Mouse (Mus musculus) bone marrow, adult 2 months (tissue): ENCODE results near the gene Zfp184. TPM values are rescaled to one million over a fixed set of nuclear protein-coding genes. Genes with fewer than 3 reads are reported as not detected.

Source experiments
- H3K27ac ChIP-seq: fragments of 200-500 bp; 2 replicates; pipeline ENCODE4 v1.5.1; 2012; ENCODE audit warnings: low read depth, mild to moderate bottlenecking, control low read depth, inconsistent platforms, low read length; ENCODE audit not compliant: control insufficient read depth, poor library complexity, insufficient read depth
- H3K4me1 ChIP-seq: fragments of 200-500 bp; 2 replicates; pipeline ENCODE4 v1.6.1; 2011; ENCODE audit warnings: low read length; ENCODE audit not compliant: control insufficient read depth, insufficient read depth
- H3K4me3 ChIP-seq: fragments of 200-500 bp; replicated peaks from 2 replicates; pipeline ENCODE3; 2011; ENCODE audit warnings: mild to moderate bottlenecking, low read depth, low read length, control low read depth; ENCODE audit not compliant: control insufficient read depth
- CTCF ChIP-seq: fragments of 200-500 bp; IDR thresholded peaks from 2 replicates; pipeline ENCODE4 v1.5.1; 2011; ENCODE audit warnings: low read length, control low read depth; ENCODE audit not compliant: control insufficient read depth, insufficient read depth
- POLR2A ChIP-seq: fragments of 200-500 bp; IDR thresholded peaks from 2 replicates; pipeline ENCODE4 v1.6.1; 2011; ENCODE audit warnings: low read depth, mild to moderate bottlenecking, control low read depth, low read length, borderline replicate concordance; ENCODE audit not compliant: control insufficient read depth
- WGBS: fragments of 180-500 bp; shearing (Covaris S2); methylation state at CpG from one replicate; pipeline ENCODE4 v1.1.7; 2018; 5-methylcytosine and 5-hydroxymethylcytosine counted together
- polyA plus RNA-seq: library from polyadenylated mRNA; stranded (reverse); fragments of >200 nt; gene quantifications from 2 replicates; pipeline ENCODE4 v1.2.4, GENCODE M21; 2011; ENCODE audit warnings: low replicate concordance; ENCODE audit not compliant: missing spikeins, insufficient read depth, insufficient read length

Zfp184 gene
- polyA plus RNA-seq, 1 experiment: 2.5 TPM

DNA sequence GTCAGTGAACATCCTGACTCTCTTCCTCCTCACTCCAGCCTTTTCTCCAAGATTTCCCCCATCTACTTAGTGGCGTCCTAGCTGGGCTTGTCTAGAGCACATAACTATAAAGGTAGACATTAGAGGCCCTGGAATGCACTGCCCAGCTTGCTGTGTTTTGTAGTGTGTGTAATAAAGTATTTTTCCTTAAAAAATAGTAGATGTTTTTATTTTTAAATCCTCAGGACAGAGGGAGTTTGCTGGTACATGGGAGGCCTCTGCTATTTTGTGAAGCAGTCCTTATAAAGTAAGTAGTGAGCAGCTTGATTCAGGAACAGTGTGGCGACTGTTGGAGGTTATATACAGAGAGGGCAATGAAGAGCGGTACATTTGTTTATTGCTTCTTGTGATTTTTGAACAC lies 63.8 kb downstream of the Zfp184 start:
- H3K27ac ChIP-seq: no peak overlapping the region
- TF ChIP-seq CTCF (no peak), POLR2A (no peak)
- WGBS: 87% methylated on average over 3 of the region's 3 CpGs
- peaks cover 2% of the 10 kb centered on the region; the same call in 1 of the 2 replicates for H3K4me1 ChIP-seq
- H3K4me3 ChIP-seq: no peak overlapping the region

DNA sequence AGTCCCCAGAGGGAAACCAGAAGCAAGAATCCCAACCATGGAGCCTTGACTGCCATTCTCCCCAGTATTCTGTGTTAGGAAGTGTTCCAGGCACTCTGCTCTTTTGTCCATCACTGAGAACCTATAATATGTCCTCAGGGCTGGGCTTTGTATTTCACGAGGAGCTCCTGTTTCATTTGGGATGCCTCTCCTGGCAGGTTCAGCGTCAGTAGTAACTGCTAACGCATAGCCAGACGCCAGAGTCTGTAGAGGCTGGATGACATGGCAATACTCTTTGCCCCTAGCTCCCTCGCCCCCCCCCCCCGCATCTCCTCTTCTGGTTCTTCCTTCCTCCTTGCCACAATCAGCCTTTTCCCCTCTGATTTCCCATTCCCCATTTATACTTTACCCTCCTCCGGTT lies 64.7 kb downstream of the Zfp184 start, which contains the start of gene Prss16:
Gene Prss16, minus strand, starts transcription at position 101 of the 400 bp plus-strand sequence.
- TF ChIP-seq POLR2A (no peak), CTCF (no peak)
- no peak within 1 kb of the TSS for H3K27ac ChIP-seq
- 8% methylated on average over 7 of the region's 7 CpGs for WGBS
- no peak within 1 kb of the TSS for H3K4me3 ChIP-seq
- H3K4me1 ChIP-seq: peaks cover 2% of the 10 kb centered on the region; the same call in 1 of the 2 replicates

Other genes with a start within 250 kb of the Zfp184 start
- gene Olfr1359, start 247.0 kb upstream of the Zfp184 start, polyA plus RNA-seq: not detected in 2 replicates
- gene Hist1h2bl, start 229.0 kb upstream of the Zfp184 start, polyA plus RNA-seq: 28.9 and 65.7 TPM in 2 replicates
- 19.2 and 21.1 TPM in 2 replicates for gene Hist1h2ai, start 228.7 kb upstream of the Zfp184 start, polyA plus RNA-seq
- 49.7 and 178 TPM in 2 replicates for gene Hist1h3h, start 227.4 kb upstream of the Zfp184 start, polyA plus RNA-seq
- 19.6 and 68.6 TPM in 2 replicates for gene Hist1h2bm, start 223.1 kb upstream of the Zfp184 start, polyA plus RNA-seq
- 47.4 and 58.6 TPM in 2 replicates for gene Hist1h4j, start 210.0 kb upstream of the Zfp184 start, polyA plus RNA-seq
- 358 and 477 TPM in 2 replicates for gene Hist1h4k, start 194.6 kb upstream of the Zfp184 start, polyA plus RNA-seq
- gene Hist1h2ak, start 191.3 kb upstream of the Zfp184 start, polyA plus RNA-seq: 25.2 and 61.7 TPM in 2 replicates
- gene Hist1h2bn, start 191.0 kb upstream of the Zfp184 start, polyA plus RNA-seq: 98.2 and 195 TPM in 2 replicates
- gene Hist1h1b, start 164.5 kb upstream of the Zfp184 start, polyA plus RNA-seq: 99.1 and 123 TPM in 2 replicates
- 34.1 TPM in 1 of 2 replicates, not detected in the other for gene Hist1h3i, start 161.7 kb upstream of the Zfp184 start, polyA plus RNA-seq
- gene Hist1h2an, start 157.9 kb upstream of the Zfp184 start, polyA plus RNA-seq: 14.9 and 15.3 TPM in 2 replicates
- 31.5 and 33.4 TPM in 2 replicates for gene Hist1h2bp, start 157.6 kb upstream of the Zfp184 start, polyA plus RNA-seq
- gene Hist1h2bq, start 134.9 kb upstream of the Zfp184 start, polyA plus RNA-seq: 27.5 and 42.9 TPM in 2 replicates
- 5.1 TPM in 1 of 2 replicates, not detected in the other for gene Hist1h2ao, start 134.6 kb upstream of the Zfp184 start, polyA plus RNA-seq
- gene Hist1h4m, start 133.3 kb upstream of the Zfp184 start, polyA plus RNA-seq: 157 and 288 TPM in 2 replicates
- 79.8 and 313 TPM in 2 replicates for gene Hist1h4n, start 112.9 kb upstream of the Zfp184 start, polyA plus RNA-seq
- 94.2 and 102 TPM in 2 replicates for gene Hist1h2ap, start 111.6 kb upstream of the Zfp184 start, polyA plus RNA-seq
- gene Hist1h2br, start 111.4 kb upstream of the Zfp184 start, polyA plus RNA-seq: 36.9 and 43.8 TPM in 2 replicates
- gene Pom121l2, start 36.1 kb downstream of the Zfp184 start, polyA plus RNA-seq: not detected in 2 replicates
- 3.9 and 10.0 TPM in 2 replicates for gene Prss16, start 64.6 kb downstream of the Zfp184 start, polyA plus RNA-seq
- gene Hist1h2ah, start 90.5 kb downstream of the Zfp184 start, polyA plus RNA-seq: 31.8 and 40.4 TPM in 2 replicates
- gene Hist1h2bk, start 90.8 kb downstream of the Zfp184 start, polyA plus RNA-seq: 109 and 137 TPM in 2 replicates
- 144 and 216 TPM in 2 replicates for gene Hist1h4i, start 96.3 kb downstream of the Zfp184 start, polyA plus RNA-seq
- gene Hist1h2ag, start 97.8 kb downstream of the Zfp184 start, polyA plus RNA-seq: 11.7 and 42.0 TPM in 2 replicates
- gene Hist1h2bj, start 98.1 kb downstream of the Zfp184 start, polyA plus RNA-seq: 40.5 and 87.9 TPM in 2 replicates
- not detected in 2 replicates for gene Vmn1r188, start 139.3 kb downstream of the Zfp184 start, polyA plus RNA-seq
- not detected in 2 replicates for gene Vmn1r189, start 160.7 kb downstream of the Zfp184 start, polyA plus RNA-seq
- gene Vmn1r191, start 238.9 kb downstream of the Zfp184 start, polyA plus RNA-seq: not detected in 2 replicates
- not detected in 2 replicates for gene Vmn1r192, start 246.0 kb downstream of the Zfp184 start, polyA plus RNA-seq